Mouse (Mus musculus) heart, adult 2 months (tissue): Measurements from ENCODE around the gene Gpcpd1.

ENCODE experiments used
- CTCF ChIP-seq: fragments of 200-600 bp; IDR thresholded peaks from 2 replicates; pipeline ENCODE4 v1.8.1; 2022; ENCODE audit warnings: antibody characterized with exemption, mild to moderate bottlenecking, moderate library complexity
- EP300 ChIP-seq: fragments of 200-500 bp; IDR thresholded peaks from 2 replicates; pipeline ENCODE4 v1.6.1; 2011; ENCODE audit warnings: low read depth, low read length, control low read depth; ENCODE audit not compliant: insufficient read depth
- POLR2A ChIP-seq: fragments of 200-500 bp; IDR thresholded peaks from 2 replicates; pipeline ENCODE4 v1.6.1; 2011; ENCODE audit warnings: mild to moderate bottlenecking, low read depth, low read length, control low read depth; ENCODE audit not compliant: insufficient read depth

DNA sequence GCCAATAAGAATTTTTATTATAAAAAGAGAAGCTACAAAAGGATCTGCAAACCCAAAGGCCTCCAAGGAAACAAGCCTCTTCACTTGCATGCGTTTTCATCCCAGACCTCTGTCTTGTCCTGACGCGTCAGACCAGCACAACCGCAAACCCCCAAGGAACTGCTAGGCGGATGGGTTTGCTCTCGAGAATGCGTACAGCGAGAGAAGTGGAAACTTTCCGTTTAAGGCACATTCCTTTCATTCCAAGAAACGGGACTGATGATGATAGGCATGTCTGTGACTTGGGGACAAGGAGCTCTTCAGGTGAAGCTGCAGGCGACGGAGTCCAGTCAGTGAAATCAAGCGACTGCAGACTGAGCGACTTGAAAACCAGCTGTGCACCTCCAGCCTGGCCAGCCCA, 80.4 kb downstream of the Gpcpd1 start:
- TF ChIP-seq POLR2A (no peak), CTCF (no peak), EP300 (no peak)
